Mouse (Mus musculus) neural tube, embryonic 10.5 days (tissue): ENCODE results near the gene Mgat4a.

Source experiments
- DNase-seq: peaks from one replicate; pipeline ENCODE4 v3.0.0-alpha.2; 2017; ENCODE audit warnings: low spot score; ENCODE audit errors: extremely low spot score

Mgat4a gene

GRCm38 (mm10) chr1:37466322-37466995 is 74.4 kb downstream of the Mgat4a start:
- DNase-seq = no peak

DNA sequence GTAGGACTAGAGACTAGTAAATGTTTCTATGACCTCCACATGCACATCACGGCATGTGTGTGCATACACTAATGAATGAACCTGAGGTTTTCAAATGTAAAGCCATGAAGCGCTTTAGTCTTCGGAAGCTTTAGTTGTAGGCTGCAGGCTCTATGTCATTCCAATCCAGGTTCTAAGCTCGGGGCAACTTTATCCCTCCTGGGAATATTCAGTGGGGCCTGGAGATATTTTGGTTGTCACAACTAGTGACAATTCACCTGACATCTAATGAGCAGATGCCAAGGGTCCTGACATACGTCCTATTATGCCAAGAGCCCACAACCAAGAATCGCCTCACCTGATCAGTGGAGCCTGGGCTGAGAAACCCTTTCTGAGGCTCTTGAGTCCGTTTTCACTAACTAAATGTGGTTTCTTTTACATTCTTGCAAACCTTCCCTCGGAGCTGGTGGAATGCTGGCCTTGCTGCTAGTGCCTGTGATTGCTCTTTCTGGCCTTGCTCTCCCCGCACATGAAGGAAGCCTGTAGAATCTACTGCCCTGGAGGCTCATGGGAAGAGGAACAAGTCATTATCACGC is 75.9 kb downstream of the Mgat4a start:
- DNase-seq = no peak

DNA sequence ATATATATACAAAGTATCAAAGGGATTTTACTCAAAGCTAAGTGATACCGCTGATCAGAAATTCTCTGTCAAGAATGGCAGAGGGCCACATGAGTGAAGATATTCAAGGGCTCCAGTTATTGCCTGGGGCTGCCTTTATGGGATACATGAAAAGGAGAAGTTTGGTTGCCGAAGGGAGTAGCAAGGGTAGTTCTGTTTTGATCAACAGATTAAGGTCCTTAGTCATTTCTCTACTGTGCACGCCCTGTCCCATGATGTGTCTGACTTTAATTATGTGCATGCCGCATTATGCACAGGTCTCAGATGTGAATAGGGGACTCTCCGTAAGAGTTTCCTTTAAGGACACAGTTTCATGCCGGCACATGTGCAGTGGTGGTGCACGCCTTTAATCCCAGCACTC is 83.3 kb downstream of the Mgat4a start:
- DNase-seq = no peak

DNA sequence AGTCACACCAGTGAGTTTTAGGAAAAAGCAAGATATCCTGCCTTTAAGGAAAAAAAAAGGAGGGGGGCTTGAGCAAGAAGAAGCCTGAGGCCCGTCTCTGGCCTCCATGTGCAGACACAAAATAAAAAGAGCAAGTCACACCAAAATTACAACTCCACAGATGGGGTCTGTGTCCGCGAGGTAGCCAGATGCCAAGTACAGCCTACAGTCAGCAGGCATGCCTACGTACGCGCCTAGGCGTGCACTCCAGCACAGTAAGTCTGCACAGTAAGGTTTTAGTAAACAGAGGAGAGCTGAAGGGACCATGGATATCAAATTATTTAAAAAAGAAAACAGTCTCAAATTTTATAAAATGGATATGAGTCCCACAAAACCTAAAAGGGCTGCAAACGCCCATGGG is 89.5 kb downstream of the Mgat4a start:
- DNase-seq = no peak

DNA sequence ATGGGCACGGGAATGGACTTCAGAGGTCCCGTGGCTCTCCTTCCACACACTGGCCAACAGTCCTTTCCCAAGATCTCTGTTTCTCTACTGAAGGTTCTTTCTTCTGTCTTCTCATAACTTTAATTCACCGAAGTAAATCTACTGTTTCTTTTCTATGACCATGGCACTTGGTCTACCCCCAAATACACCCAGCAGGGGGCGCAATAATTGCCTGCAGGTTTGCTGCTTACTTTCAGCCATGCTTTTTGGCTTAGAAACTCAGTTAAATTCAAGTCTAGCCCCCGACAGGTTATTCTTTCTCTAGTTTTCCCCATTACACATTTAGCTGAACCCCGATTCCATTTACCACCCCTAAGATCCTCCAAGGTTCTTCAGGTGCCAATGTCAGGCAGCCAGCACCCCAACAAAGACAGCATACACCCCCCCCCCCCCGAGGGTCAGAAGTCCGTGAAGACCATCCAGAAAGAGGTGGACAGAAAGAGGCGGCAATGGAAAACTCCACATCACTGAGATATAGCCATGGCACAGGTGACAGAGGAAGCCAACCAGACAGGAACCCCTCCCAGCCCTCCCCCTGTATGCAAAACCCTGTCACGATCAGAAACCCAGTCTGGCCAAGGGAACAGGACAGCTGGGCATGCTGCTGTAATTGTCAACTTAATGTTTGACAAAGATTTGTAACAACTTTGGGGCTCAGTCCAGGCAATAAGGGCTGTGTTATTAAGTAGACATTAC is 92.3 kb downstream of the Mgat4a start:
- DNase-seq = peak; percentile 17

GRCm38 (mm10) chr1:37442848-37443835 is 97.7 kb downstream of the Mgat4a start:
- DNase-seq = no peak

- DNase-seq = no peak
These were observed 104.4 kb downstream of the Mgat4a start for GRCm38 (mm10) chr1:37436419-37436818.

- DNase-seq = no peak
These were observed 110.4 kb downstream of the Mgat4a start for GRCm38 (mm10) chr1:37430297-37430840.

DNA sequence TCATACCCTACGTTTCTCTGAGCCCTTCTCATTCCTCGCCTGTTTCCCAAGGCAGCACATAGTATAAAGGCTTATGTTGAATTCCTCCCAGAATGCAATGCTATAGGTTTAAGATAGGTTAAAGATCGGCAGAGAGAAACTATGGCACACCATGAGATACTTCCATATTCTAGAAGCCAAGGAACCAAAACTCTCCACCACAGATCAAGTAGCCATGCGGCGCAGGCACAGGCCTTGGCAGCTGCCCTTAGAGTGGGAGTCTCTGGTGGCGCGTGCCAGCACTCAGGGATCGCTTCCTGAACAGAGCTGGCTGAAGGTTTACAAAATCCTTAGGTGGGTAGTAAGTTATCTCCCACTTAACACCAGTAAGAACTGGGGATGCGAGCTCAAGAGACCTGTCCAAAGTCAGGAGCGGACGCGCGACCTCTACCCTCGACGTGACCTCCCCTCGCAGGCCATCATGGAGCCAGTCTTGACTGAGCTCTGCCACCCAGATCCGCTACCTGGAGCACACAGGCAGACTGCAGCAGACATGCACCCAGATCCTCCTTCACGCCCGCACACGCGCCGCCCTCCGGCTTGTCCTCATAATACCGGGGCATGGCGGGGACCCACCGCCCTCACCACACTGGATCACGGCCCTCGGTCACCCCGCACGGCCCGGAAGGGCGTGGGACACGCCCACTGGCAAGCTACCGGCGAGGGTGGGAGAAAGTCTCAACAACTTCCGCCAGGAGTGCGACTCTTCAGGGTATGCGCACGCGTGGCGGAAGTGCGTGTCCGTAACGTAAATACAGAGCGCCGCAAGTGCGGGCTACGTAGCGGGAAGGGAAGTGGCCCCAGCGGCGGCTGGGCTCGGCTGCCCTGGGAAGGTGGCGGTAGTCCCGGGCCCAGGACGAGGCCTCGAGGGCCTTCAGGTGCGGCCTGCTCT is 111.2 kb downstream of the Mgat4a start, which contains the start of the genes Coa5 and Unc50:
Gene Coa5 (minus strand): TSS at position 738 of the 931 bp plus-strand sequence.
Gene Unc50 (plus strand): TSS at position 774 of the 931 bp plus-strand sequence.
- peak; percentile 88 for DNase-seq

GRCm38 (mm10) chr1:37428911-37429310 is 111.9 kb downstream of the Mgat4a start:
- no peak for DNase-seq

DNA sequence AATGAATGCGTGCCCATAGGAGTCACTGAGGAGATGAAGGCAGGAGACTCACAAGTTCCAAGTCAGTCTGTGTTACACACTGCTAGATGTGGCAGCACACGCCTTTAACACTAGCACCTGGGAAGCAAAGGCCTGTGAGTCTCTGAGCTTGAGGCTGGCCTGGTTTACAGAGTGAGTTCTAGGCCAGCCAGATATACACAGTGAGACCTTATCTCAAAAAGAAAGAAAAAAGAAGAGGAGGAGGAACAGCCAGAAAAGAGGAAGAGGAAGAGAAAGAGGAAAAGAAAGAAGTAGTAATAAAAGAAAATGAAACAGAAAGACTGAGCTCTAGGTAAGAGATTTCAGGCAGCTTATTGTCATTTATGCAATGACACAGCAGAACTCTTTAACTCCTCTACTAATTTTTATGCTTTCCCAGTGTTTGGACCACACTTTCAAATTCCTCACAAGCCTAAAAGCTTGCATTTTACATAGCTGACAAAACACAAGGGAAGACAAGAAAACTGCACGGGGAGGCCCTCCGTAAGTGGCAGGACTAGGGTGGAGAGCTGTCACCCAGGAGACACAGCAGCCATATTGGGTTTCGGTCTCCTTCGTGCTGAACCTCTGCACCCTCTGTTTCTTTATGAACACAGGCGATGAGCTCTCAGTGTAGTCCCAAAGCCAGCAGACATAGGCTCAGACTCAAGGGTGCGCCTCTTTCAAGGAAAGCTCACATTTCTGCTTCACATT is 113.5 kb downstream of the Mgat4a start:
- DNase-seq = no peak

DNA sequence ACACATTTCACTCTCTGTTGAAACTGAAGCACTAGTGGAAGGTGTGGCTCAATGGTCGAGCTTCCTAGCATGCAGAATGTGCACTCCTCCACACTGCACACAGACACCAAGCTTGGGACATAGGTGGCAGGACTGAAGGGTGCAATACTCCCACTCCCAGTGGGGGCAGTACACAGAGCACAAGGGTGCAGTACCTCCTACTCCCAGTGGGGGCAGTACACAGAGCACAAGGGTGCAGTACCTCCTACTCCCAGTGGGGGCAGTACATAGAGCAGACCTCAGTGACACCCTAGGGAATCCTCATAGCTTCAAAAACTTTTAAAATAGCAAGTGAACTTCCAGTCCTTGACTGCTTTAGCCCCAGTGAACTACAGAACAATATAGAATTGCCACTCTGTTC is 121.4 kb downstream of the Mgat4a start:
- DNase-seq = no peak

DNA sequence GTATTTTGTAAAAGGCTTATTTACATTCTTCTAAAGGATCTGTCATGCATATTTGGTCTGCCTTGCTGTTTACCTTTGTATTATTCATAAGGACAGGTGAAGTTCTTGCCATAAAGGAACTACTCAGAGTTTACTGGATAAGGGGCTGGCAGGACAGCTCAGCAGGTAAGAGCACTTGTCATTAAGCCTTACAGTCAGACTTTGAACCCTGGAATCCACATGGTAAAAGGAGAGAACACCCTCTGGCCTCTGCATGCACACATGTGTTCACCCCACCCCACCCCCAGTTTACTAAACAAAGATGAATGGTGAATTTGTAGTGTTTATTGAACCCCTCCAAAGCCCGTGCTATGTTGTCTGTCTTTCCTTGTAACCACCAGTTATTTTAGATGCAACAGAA is 125.4 kb downstream of the Mgat4a start:
- no peak for DNase-seq

DNA sequence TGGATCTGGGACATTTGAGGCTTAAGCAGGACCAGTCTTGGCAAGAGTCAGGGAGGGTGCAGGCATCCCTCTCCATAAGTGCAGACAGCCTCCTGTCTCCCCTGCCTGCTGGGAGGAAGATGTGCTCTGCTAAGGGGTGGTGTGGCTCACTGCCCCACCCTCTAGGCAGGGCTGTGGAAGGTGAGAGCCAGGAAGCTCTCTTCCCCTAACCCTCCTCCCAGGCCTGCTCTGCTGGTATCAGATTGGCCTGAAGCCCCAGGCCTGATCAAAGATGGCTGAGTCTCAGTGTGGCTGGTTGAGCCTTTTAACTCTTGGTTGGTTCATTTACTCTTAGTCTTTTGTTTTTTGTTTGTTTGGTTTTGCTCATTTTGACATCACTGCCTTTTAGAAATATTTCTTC is 131.2 kb downstream of the Mgat4a start:
- no peak for DNase-seq

- no peak for DNase-seq
These were observed 132.1 kb downstream of the Mgat4a start for GRCm38 (mm10) chr1:37408678-37409077.

DNA sequence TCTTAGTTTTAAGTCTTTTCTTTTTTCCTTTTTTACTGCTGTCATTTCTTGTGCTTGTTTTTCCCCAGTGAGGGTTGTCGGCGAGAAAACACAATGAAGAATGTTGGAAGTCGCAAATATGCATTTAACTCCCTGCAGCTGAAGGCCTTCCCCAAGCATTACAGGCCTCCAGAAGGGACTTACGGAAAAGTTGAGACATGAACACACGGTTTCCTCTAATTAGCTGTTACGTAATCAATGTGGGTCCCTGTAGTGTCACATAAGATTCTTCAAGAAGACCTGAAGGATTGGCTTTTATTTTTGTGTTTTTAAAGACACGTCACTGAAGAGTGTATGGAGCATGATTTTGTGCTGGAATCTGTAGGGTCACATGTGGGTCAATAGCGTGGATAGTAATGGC is 132.8 kb downstream of the Mgat4a start:
- DNase-seq = no peak

DNA sequence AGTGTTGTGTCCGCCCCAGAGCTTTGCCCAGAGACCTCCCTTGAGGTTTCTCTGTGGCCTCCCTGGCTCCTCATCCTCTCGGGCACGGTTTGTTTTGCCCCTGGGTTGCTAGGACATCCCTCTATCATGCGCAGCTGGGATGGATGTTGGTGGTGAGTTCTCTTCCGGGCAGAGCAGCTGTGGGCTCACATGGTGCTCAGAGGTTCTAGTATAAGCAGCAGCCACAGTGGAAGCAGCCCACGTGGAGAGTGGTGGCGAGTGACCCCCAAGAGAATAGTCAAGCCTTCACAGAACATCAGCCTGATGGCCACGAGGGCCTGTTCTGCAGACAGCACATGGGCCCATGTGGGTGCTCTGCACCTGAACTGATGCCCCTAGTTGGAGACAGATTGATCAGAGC is 133.6 kb downstream of the Mgat4a start:
- no peak for DNase-seq

- DNase-seq = no peak
These were observed 135.7 kb downstream of the Mgat4a start for GRCm38 (mm10) chr1:37405137-37405536.

DNA sequence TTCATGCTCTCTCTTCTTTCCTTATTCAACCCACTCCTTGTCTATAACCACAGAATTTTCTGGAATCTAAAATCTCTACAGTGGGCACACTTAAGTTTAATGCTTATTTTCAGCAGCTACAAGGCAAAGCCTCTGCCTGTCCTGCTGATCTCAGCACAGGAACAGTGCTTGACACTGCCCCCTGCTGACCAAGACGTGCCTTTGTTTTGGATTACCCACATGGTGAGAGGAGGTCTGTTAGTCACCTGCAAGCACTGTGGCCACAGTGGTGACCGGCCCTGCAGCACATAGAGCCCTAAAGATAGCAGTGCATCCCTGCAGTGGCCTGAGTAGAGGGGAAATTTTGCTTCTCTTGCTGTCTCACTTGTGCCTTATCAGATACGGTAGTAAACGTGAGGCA is 139.1 kb downstream of the Mgat4a start:
- DNase-seq = peak; percentile 46
